Mouse (Mus musculus): ENCODE measurements around the gene Mthfd1l.

DNA sequence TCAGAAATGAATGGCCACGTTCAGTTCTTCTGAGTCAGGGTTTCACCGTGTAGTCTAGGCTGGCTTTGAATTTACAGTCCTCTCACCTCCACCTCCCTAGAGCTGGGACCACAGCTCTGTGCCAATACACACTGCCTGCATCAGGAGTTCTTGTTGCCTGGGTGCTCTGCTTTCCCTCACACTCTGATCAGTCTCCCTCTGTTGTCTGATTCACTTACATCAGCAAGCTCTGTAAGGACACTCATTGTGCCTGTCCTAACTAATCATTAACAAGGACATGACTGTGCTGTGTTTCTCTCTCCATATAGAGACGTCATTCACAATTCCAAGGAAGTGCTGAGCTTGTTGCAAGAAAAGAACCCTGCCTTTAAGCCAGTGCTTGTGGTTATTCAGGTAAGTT is 5.4 kb downstream of the Mthfd1l start:
- TF ChIP-seq CTCF (IDR thresholded peaks at IDR 0.05; ENCODE audit: low read depth) (no peak), EP300 (IDR thresholded peaks at IDR 0.05; ENCODE audit: low read depth) (no peak)
